Mouse (Mus musculus) neural tube, embryonic 12.5 days (tissue): ENCODE data around the gene Stat4. TPM values are rescaled to one million over a fixed set of nuclear protein-coding genes. Genes with fewer than 3 reads are reported as not detected.

Experiments used
- ATAC-seq: fragments of 200-750 bp; cut with Nextera tagmentation; 2 replicates; pipeline ENCODE4 v1.8.0; 2017; ENCODE audit warnings: low read depth, mild to moderate bottlenecking, moderate TSS enrichment, moderate library complexity; ENCODE audit not compliant: low FRiP score
- H3K27ac ChIP-seq: fragments of 300-500 bp; sonication (generic); 2 replicates; pipeline ENCODE4 v1.5.1; 2016
- H3K27me3 ChIP-seq: fragments of 300-500 bp; sonication (generic); replicated peaks from 2 replicates; pipeline ENCODE4 v1.6.1; 2016; ENCODE audit warnings: mild to moderate bottlenecking
- H3K36me3 ChIP-seq: fragments of 300-500 bp; sonication (generic); 2 replicates; pipeline ENCODE4 v1.6.1; 2016; ENCODE audit warnings: mild to moderate bottlenecking
- H3K4me1 ChIP-seq: fragments of 300-500 bp; sonication (generic); 2 replicates; pipeline ENCODE4 v1.6.1; 2016
- H3K4me2 ChIP-seq: fragments of 300-500 bp; sonication (generic); replicated peaks from 2 replicates; pipeline ENCODE4 v1.6.1; 2016; ENCODE audit warnings: mild to moderate bottlenecking
- H3K4me3 ChIP-seq: fragments of 300-500 bp; sonication (generic); 2 replicates; pipeline ENCODE4 v1.5.1; 2016
- H3K9ac ChIP-seq: fragments of 300-500 bp; sonication (generic); 2 replicates; pipeline ENCODE4 v1.6.1; 2016; ENCODE audit warnings: mild to moderate bottlenecking
- H3K9me3 ChIP-seq: fragments of 300-500 bp; sonication (generic); 2 replicates; pipeline ENCODE4 v1.6.1; 2016; ENCODE audit warnings: mild to moderate bottlenecking
- WGBS: fragments of 180-500 bp; shearing (Covaris S2); methylation state at CpG from one replicate; pipeline ENCODE4 v1.1.7; 2016; 5-methylcytosine and 5-hydroxymethylcytosine counted together
- polyA plus RNA-seq: library from polyadenylated mRNA; unstranded; fragments of >200 nt; fragmentation: Nextera tagmentation; extraction: Ambion mirVana; gene quantifications from 2 replicates; pipeline ENCODE4 v1.2.1, GENCODE M21; 2016

Gene Stat4
- polyA plus RNA-seq, 1 experiment from 2014 or later, result 0.66 TPM

GRCm38 (mm10) chr1:51998542-51998941 is 11.6 kb downstream of the Stat4 start:
- Histone ChIP-seq H3K4me2 (no peak overlapping the region), H3K4me1 (no peaks in the 10 kb centered on the region), H3K4me3 (no peak overlapping the region), H3K36me3 (no peaks in the 10 kb centered on the region), H3K27ac (no peak overlapping the region), H3K9me3 (no peaks in the 10 kb centered on the region), H3K9ac (no peak overlapping the region), H3K27me3 (no peaks in the 10 kb centered on the region)
- ATAC-seq, result no peak
- WGBS, result 58% methylated on average over 5 of the region's 5 CpGs

- Histone ChIP-seq H3K9me3 (no peaks in the 10 kb centered on the region), H3K4me3 (no peak overlapping the region), H3K4me2 (no peak overlapping the region), H3K27ac (no peak overlapping the region), H3K9ac (no peak overlapping the region), H3K27me3 (no peaks in the 10 kb centered on the region), H3K36me3 (no peaks in the 10 kb centered on the region), H3K4me1 (peaks cover 8% of the 10 kb centered on the region; the same call in 1 of the 2 replicates)
- ATAC-seq, result no peak
- 35% methylated on average over 8 of the region's 8 CpGs for WGBS
Measured at GRCm38 (mm10) chr1:52004096-52004495, 17.1 kb downstream of the Stat4 start.

- Histone ChIP-seq H3K4me1 (peaks cover 8% of the 10 kb centered on the region; the same call in 1 of the 2 replicates), H3K4me3 (peak overlapping the region; percentile 22; the same call in 1 of the 2 replicates), H3K27me3 (no peaks in the 10 kb centered on the region), H3K9ac (no peak overlapping the region), H3K9me3 (no peaks in the 10 kb centered on the region), H3K27ac (no peak overlapping the region), H3K36me3 (no peaks in the 10 kb centered on the region), H3K4me2 (peak overlapping the region; percentile 54)
- WGBS, result 7% methylated on average over 11 of the region's 11 CpGs
- ATAC-seq, result no peak
Measured at GRCm38 (mm10) chr1:52008443-52008842, 21.5 kb downstream of the Stat4 start.

GRCm38 (mm10) chr1:52008947-52009346 is 22.0 kb downstream of the Stat4 start:
- Histone ChIP-seq H3K36me3 (no peaks in the 10 kb centered on the region), H3K4me3 (no peak overlapping the region), H3K4me2 (peak overlapping the region; percentile 54), H3K9me3 (no peaks in the 10 kb centered on the region), H3K27ac (no peak overlapping the region), H3K4me1 (peaks cover 8% of the 10 kb centered on the region; the same call in 1 of the 2 replicates), H3K9ac (no peak overlapping the region), H3K27me3 (no peaks in the 10 kb centered on the region)
- 2% methylated on average over 12 of the region's 12 CpGs for WGBS
- no peak for ATAC-seq

- H3K9ac ChIP-seq, result no peak overlapping the region
- no peak overlapping the region for H3K4me3 ChIP-seq
- 92% methylated on average over 5 of the region's 5 CpGs for WGBS
- no peaks in the 10 kb centered on the region for H3K9me3 ChIP-seq
- H3K36me3 ChIP-seq, result no peaks in the 10 kb centered on the region
- no peak overlapping the region for H3K4me2 ChIP-seq
- ATAC-seq, result no peak
- H3K27me3 ChIP-seq, result no peaks in the 10 kb centered on the region
- H3K4me1 ChIP-seq, result peaks cover 8% of the 10 kb centered on the region; the same call in 1 of the 2 replicates
- no peak overlapping the region for H3K27ac ChIP-seq
Measured at GRCm38 (mm10) chr1:52010741-52011140, 23.8 kb downstream of the Stat4 start.

GRCm38 (mm10) chr1:52011227-52011626 is 24.3 kb downstream of the Stat4 start:
- ATAC-seq, result no peak
- no peak overlapping the region for H3K4me3 ChIP-seq

GRCm38 (mm10) chr1:52012231-52012630 is 25.3 kb downstream of the Stat4 start:
- H3K9ac ChIP-seq, result no peak overlapping the region
- H3K36me3 ChIP-seq, result no peaks in the 10 kb centered on the region
- no peak overlapping the region for H3K27ac ChIP-seq
- H3K9me3 ChIP-seq, result no peaks in the 10 kb centered on the region
- no peak overlapping the region for H3K4me2 ChIP-seq
- H3K27me3 ChIP-seq, result no peaks in the 10 kb centered on the region
- peaks cover 8% of the 10 kb centered on the region; the same call in 1 of the 2 replicates for H3K4me1 ChIP-seq
- no peak for ATAC-seq
- no peak overlapping the region for H3K4me3 ChIP-seq

More at GRCm38 (mm10) chr1:52011227-52011626, 24.3 kb downstream of the Stat4 start:
- H3K9ac ChIP-seq, result no peak overlapping the region
- no peaks in the 10 kb centered on the region for H3K9me3 ChIP-seq
- H3K27me3 ChIP-seq, result no peaks in the 10 kb centered on the region
- no peaks in the 10 kb centered on the region for H3K36me3 ChIP-seq
- H3K4me2 ChIP-seq, result no peak overlapping the region
- 69% methylated on average over 3 of the region's 3 CpGs for WGBS
- H3K27ac ChIP-seq, result no peak overlapping the region
- peaks cover 8% of the 10 kb centered on the region; the same call in 1 of the 2 replicates for H3K4me1 ChIP-seq

GRCm38 (mm10) chr1:52012757-52013156 is 25.8 kb downstream of the Stat4 start:
- WGBS, result 87% methylated on average over 7 of the region's 7 CpGs

GRCm38 (mm10) chr1:52019621-52020020 is 32.7 kb downstream of the Stat4 start:
- H3K4me3 ChIP-seq, result no peak overlapping the region
- H3K27me3 ChIP-seq, result no peaks in the 10 kb centered on the region
- no peak for ATAC-seq
- no peaks in the 10 kb centered on the region for H3K36me3 ChIP-seq
- H3K27ac ChIP-seq, result no peak overlapping the region
- H3K9ac ChIP-seq, result no peak overlapping the region
- no peaks in the 10 kb centered on the region for H3K4me1 ChIP-seq
- H3K9me3 ChIP-seq, result no peaks in the 10 kb centered on the region
- WGBS, result 74% methylated on average over 4 of the region's 4 CpGs
- H3K4me2 ChIP-seq, result no peak overlapping the region

More at GRCm38 (mm10) chr1:52012757-52013156, 25.8 kb downstream of the Stat4 start:
- H3K4me1 ChIP-seq, result peaks cover 8% of the 10 kb centered on the region; the same call in 1 of the 2 replicates
- no peaks in the 10 kb centered on the region for H3K27me3 ChIP-seq
- no peaks in the 10 kb centered on the region for H3K9me3 ChIP-seq
- no peak overlapping the region for H3K4me3 ChIP-seq
- H3K4me2 ChIP-seq, result no peak overlapping the region
- ATAC-seq, result no peak
- no peak overlapping the region for H3K27ac ChIP-seq
- no peak overlapping the region for H3K9ac ChIP-seq
- no peaks in the 10 kb centered on the region for H3K36me3 ChIP-seq

- ATAC-seq, result no peak
- H3K4me1 ChIP-seq, result no peaks in the 10 kb centered on the region
- 88% methylated on average over 4 of the region's 4 CpGs for WGBS
- no peak overlapping the region for H3K4me3 ChIP-seq
- H3K9me3 ChIP-seq, result no peaks in the 10 kb centered on the region
- no peaks in the 10 kb centered on the region for H3K27me3 ChIP-seq
- no peak overlapping the region for H3K4me2 ChIP-seq
- no peaks in the 10 kb centered on the region for H3K36me3 ChIP-seq
- H3K9ac ChIP-seq, result no peak overlapping the region
- no peak overlapping the region for H3K27ac ChIP-seq
Measured at GRCm38 (mm10) chr1:52021936-52022725, 35.2 kb downstream of the Stat4 start.

- no peak for ATAC-seq
- WGBS, result 88% methylated on average over 5 of the region's 5 CpGs
Measured at GRCm38 (mm10) chr1:52028686-52029085, 41.7 kb downstream of the Stat4 start.

GRCm38 (mm10) chr1:52034816-52035752 is 48.1 kb downstream of the Stat4 start:
- Histone ChIP-seq H3K36me3 (no peaks in the 10 kb centered on the region), H3K4me1 (no peaks in the 10 kb centered on the region), H3K4me3 (no peak overlapping the region), H3K27me3 (no peaks in the 10 kb centered on the region), H3K9ac (no peak overlapping the region), H3K9me3 (no peaks in the 10 kb centered on the region), H3K4me2 (no peak overlapping the region), H3K27ac (no peak overlapping the region)
- no peak for ATAC-seq
- WGBS, result 89% methylated on average over 12 of the region's 12 CpGs

More at GRCm38 (mm10) chr1:52028686-52029085, 41.7 kb downstream of the Stat4 start:
- H3K9me3 ChIP-seq, result no peaks in the 10 kb centered on the region
- no peaks in the 10 kb centered on the region for H3K27me3 ChIP-seq
- no peak overlapping the region for H3K4me3 ChIP-seq
- no peaks in the 10 kb centered on the region for H3K36me3 ChIP-seq
- H3K4me1 ChIP-seq, result no peaks in the 10 kb centered on the region
- no peak overlapping the region for H3K4me2 ChIP-seq
- H3K27ac ChIP-seq, result no peak overlapping the region
- H3K9ac ChIP-seq, result no peak overlapping the region
